20 mouse cellular contexts compared by ENCODE assay signal in genomic region chr6:124304356-124304755, GRCm38 (mm10). TPM values are rescaled to one million over a fixed set of nuclear protein-coding genes. Genes with fewer than 3 reads are reported as not detected.
DNase-seq lines count a peak whose midpoint lies in the region; ATAC-seq lines count a peak whose summit lies in the region.
"Had no signal": no experiment of that assay in that cellular context is flagged by ENCODE, and none has a peak within 500 bp of the region (broad histone marks: within the 10 kb centered on the region; RNA-seq: fewer than 3 reads in every experiment).

Gene Cd163 (plus strand): TSS chr6:124304656.

- no peaks in the 10 kb centered on the region for H3K9me3 ChIP-seq in heart, embryonic 12.5 days (replicated peaks)
- H3K9me3 ChIP-seq: embryonic facial prominence, embryonic 13.5 days; forebrain, embryonic 12.5 days; hindbrain, embryonic 15.5 days; kidney, embryonic 15.5 days had no signal

- no peak within 1 kb of the TSS for H3K27ac ChIP-seq in heart, embryonic 12.5 days (ENCODE audit: poor library complexity, severe bottlenecking)
- H3K27ac ChIP-seq: embryonic facial prominence, embryonic 13.5 days; forebrain, embryonic 12.5 days; hindbrain, embryonic 15.5 days; kidney, embryonic 15.5 days had no signal

- ATAC-seq in heart, embryonic 12.5 days (ENCODE audit: insufficient number of reproducible peaks, low FRiP score): no peak
- ATAC-seq: forebrain, embryonic 16.5 days; intestine, embryonic 16.5 days had no signal

- no peak for DNase-seq in adrenal gland, postnatal 4 days (ENCODE audit: low spot score in 2 of 2)
- DNase-seq in adrenal gland, postnatal 25 days: no peak
- DNase-seq in heart, adult 18-20 months: no peak
- no peak for DNase-seq in heart, adult 9 months (ENCODE audit: low spot score in 2 of 2)
- DNase-seq in heart, postnatal 25 days (ENCODE audit: low spot score): no peak
- no peak for DNase-seq in right cerebral cortex, adult 2 months (ENCODE audit: low spot score in 2 of 2)
- DNase-seq: adrenal gland, postnatal 10 days; cerebellum, adult 18-20 months; cerebellum, adult 9-11 months; cerebellum, postnatal 36 days; kidney, adult 2 months had no signal

- H3K36me3 ChIP-seq in heart, embryonic 12.5 days: no peaks in the 10 kb centered on the region
- H3K36me3 ChIP-seq: embryonic facial prominence, embryonic 13.5 days; forebrain, embryonic 12.5 days; hindbrain, embryonic 15.5 days; kidney, embryonic 15.5 days had no signal

- intact Hi-C loops in heart, postnatal 25 days (cut with DNase I): no loop called here

- H3K27me3 ChIP-seq in heart, embryonic 12.5 days (replicated peaks): no peaks in the 10 kb centered on the region
- H3K27me3 ChIP-seq: embryonic facial prominence, embryonic 13.5 days; forebrain, embryonic 12.5 days; hindbrain, embryonic 15.5 days; kidney, embryonic 15.5 days had no signal

- no peak within 1 kb of the TSS for H3K4me2 ChIP-seq in heart, embryonic 12.5 days
- H3K4me2 ChIP-seq: embryonic facial prominence, embryonic 13.5 days; forebrain, embryonic 12.5 days; heart, embryonic 11.5 days; hindbrain, embryonic 15.5 days; kidney, embryonic 15.5 days had no signal

- no peak within 1 kb of the TSS for H3K9ac ChIP-seq in heart, embryonic 12.5 days
- H3K9ac ChIP-seq: embryonic facial prominence, embryonic 13.5 days; forebrain, embryonic 12.5 days; hindbrain, embryonic 15.5 days; kidney, embryonic 15.5 days had no signal

- H3K4me1 ChIP-seq in heart, embryonic 12.5 days (replicated peaks): no peaks in the 10 kb centered on the region
- H3K4me1 ChIP-seq: embryonic facial prominence, embryonic 13.5 days; forebrain, embryonic 12.5 days; hindbrain, embryonic 15.5 days; kidney, embryonic 15.5 days had no signal

- H3K4me3 ChIP-seq in heart, embryonic 12.5 days: no peak within 1 kb of the TSS
- H3K4me3 ChIP-seq: embryonic facial prominence, embryonic 13.5 days; forebrain, embryonic 12.5 days; hindbrain, embryonic 15.5 days; kidney, embryonic 15.5 days had no signal

- WGBS in heart, embryonic 12.5 days: 79% methylated on average over 4 of the region's 4 CpGs

RNA-seq across cellular contexts. Expression of gene Cd163, which starts in this region (rescaled TPM):
- total RNA-seq in adrenal gland, postnatal 4 days (2021): 10 to 100 TPM; 19.5 to 20.2 TPM
- total RNA-seq in adrenal gland, postnatal 25 days (2021): 3.9 and 4.9 TPM in 2 replicates
- 10 to 100 TPM; 18.5 to 18.7 TPM for total RNA-seq in heart, adult 18-20 months (2021)
- total RNA-seq in heart, postnatal 25 days (2021): 10 to 100 TPM; 16.4 to 20.0 TPM
- not detected in 2 replicates for polyA plus RNA-seq in heart, embryonic 12.5 days (2016; fragmentation: Nextera tagmentation; extraction: Ambion mirVana)
- polyA plus RNA-seq: forebrain, embryonic 12.5 days; heart, embryonic 11.5 days; hindbrain, embryonic 11.5 days had no signal
